Mouse (Mus musculus) thymus, adult 2 months (tissue): ENCODE results near the gene Pole3. TPM values are rescaled to one million over a fixed set of nuclear protein-coding genes. Genes with fewer than 3 reads are reported as not detected.

Source experiments
- DNase-seq: peaks from one replicate; pipeline ENCODE4 v3.0.0; 2021
- H3K27ac ChIP-seq: fragments of 200-500 bp; 2 replicates; pipeline ENCODE4 v1.5.1; 2012; ENCODE audit warnings: low read length, control low read depth; ENCODE audit not compliant: control insufficient read depth, insufficient read depth
- H3K27me3 ChIP-seq: fragments of 200-500 bp; 2 replicates; pipeline ENCODE4 v1.6.1; 2012; ENCODE audit warnings: mild to moderate bottlenecking, low read length, moderate library complexity, mixed read lengths; ENCODE audit not compliant: control insufficient read depth, insufficient read depth
- H3K36me3 ChIP-seq: fragments of 200-500 bp; 2 replicates; pipeline ENCODE4 v1.6.1; 2012; ENCODE audit warnings: mild to moderate bottlenecking, low read length, moderate library complexity; ENCODE audit not compliant: control insufficient read depth, insufficient read depth
- H3K4me1 ChIP-seq: fragments of 200-500 bp; replicated peaks from 2 replicates; pipeline ENCODE4 v1.6.1; 2012; ENCODE audit warnings: low read length; ENCODE audit not compliant: control insufficient read depth, insufficient read depth
- H3K4me3 ChIP-seq: fragments of 200-500 bp; 2 replicates; pipeline ENCODE4 v1.5.1; 2012; ENCODE audit warnings: mild to moderate bottlenecking, low read length, control low read depth, moderate library complexity; ENCODE audit not compliant: control insufficient read depth, insufficient read depth
- CTCF ChIP-seq: fragments of 200-500 bp; IDR thresholded peaks from 2 replicates; pipeline ENCODE4 v1.5.1; 2012; ENCODE audit warnings: mild to moderate bottlenecking, control low read depth, low read length, moderate library complexity, borderline replicate concordance; ENCODE audit not compliant: control insufficient read depth, poor library complexity, insufficient read depth; ENCODE audit errors: extremely low read depth
- POLR2A ChIP-seq: fragments of 200-500 bp; IDR thresholded peaks from 2 replicates; pipeline ENCODE4 v1.6.1; 2012; ENCODE audit warnings: mild to moderate bottlenecking, low read length, control low read depth, moderate library complexity; ENCODE audit not compliant: control insufficient read depth, poor library complexity, insufficient read depth; ENCODE audit errors: extremely low read depth
- WGBS: fragments of 180-500 bp; shearing (Covaris S2); methylation state at CpG from one replicate; pipeline ENCODE4 v1.1.7; 2018; 5-methylcytosine and 5-hydroxymethylcytosine counted together
- polyA plus RNA-seq: library from polyadenylated mRNA; depleted of rRNA; stranded (reverse); fragments of >200 nt; gene quantifications from 2 replicates; pipeline ENCODE4 v1.2.3, GENCODE M21; 2012

The Pole3 gene
- polyA plus RNA-seq, 1 experiment: 20.9 TPM

DNA sequence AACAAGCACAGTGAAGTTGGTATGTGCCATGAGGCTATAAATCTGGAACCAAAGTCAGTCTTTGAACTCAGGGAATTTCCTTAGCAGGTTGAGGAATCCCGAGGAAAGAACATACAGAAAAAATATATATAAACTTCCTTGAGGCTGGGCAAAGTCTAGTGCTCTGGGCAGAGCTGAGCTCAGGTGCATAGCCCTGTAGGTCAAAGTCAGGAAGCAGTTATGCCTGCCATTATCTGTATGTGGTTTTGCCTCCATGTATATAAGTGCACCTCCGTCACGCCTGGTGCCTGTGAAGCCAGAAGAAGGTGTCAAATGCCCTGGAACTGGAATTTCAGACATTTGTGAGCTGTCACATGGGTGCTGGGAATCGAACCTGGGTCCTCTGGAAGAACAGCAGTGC, 24.1 kb downstream of the Pole3 start:
- no peak for DNase-seq
- WGBS: 89% methylated on average over 4 of the region's 4 CpGs
- Histone ChIP-seq H3K27ac (no peak overlapping the region), H3K36me3 (no peaks in the 10 kb centered on the region), H3K4me3 (no peak overlapping the region), H3K27me3 (no peaks in the 10 kb centered on the region), H3K4me1 (peaks cover 15% of the 10 kb centered on the region)
- TF ChIP-seq CTCF (no peak), POLR2A (no peak)

GRCm38 (mm10) chr4:62496815-62497214, 28.1 kb downstream of the Pole3 start:
- no peak for DNase-seq
- no peak for TF ChIP-seq CTCF
- no peak for TF ChIP-seq POLR2A
- no peak overlapping the region for H3K4me3 ChIP-seq
- no peaks in the 10 kb centered on the region for H3K36me3 ChIP-seq
- peaks cover 4% of the 10 kb centered on the region for H3K4me1 ChIP-seq
- 25% methylated on average over 8 of the region's 8 CpGs for WGBS
- H3K27ac ChIP-seq: no peak overlapping the region
- H3K27me3 ChIP-seq: no peaks in the 10 kb centered on the region

DNA sequence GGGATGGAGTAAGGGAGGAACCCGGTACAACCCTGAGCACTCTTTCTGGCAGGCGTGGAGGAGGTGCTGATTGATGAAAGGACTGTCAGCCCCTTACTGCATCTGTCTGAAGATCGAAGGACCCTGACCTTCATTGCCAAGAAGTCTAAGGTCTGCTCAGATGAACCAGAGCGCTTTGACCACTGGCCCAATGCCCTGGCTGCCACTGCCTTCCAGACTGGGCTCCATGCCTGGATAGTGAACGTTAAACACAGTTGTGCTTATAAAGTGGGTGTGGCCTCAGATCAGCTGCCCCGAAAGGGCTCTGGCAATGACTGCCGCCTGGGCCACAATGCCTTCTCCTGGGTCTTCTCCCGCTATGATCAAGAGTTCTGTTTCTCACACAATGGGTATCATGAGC, 28.9 kb downstream of the Pole3 start:
- TF ChIP-seq CTCF (no peak), POLR2A (no peak)
- no peaks in the 10 kb centered on the region for H3K36me3 ChIP-seq
- no peaks in the 10 kb centered on the region for H3K4me1 ChIP-seq
- no peak overlapping the region for H3K4me3 ChIP-seq
- DNase-seq: no peak
- WGBS: 94% methylated on average over 8 of the region's 8 CpGs
- H3K27me3 ChIP-seq: no peaks in the 10 kb centered on the region
- no peak overlapping the region for H3K27ac ChIP-seq

GRCm38 (mm10) chr4:62494230-62494629, 30.6 kb downstream of the Pole3 start:
- Histone ChIP-seq H3K36me3 (no peaks in the 10 kb centered on the region), H3K27ac (no peak overlapping the region), H3K4me3 (no peak overlapping the region), H3K27me3 (no peaks in the 10 kb centered on the region), H3K4me1 (no peaks in the 10 kb centered on the region)
- TF ChIP-seq CTCF: no peak
- no peak for TF ChIP-seq POLR2A
- 48% methylated on average over 9 of the region's 9 CpGs for WGBS
- DNase-seq: no peak

- Histone ChIP-seq H3K36me3 (no peaks in the 10 kb centered on the region), H3K27me3 (no peaks in the 10 kb centered on the region), H3K27ac (no peak overlapping the region), H3K4me3 (no peak overlapping the region), H3K4me1 (no peaks in the 10 kb centered on the region)
- WGBS: 85% methylated on average over 2 of the region's 2 CpGs
- no peak for TF ChIP-seq POLR2A
- TF ChIP-seq CTCF: no peak
- DNase-seq: no peak
Measured at GRCm38 (mm10) chr4:62492682-62493081, 32.2 kb downstream of the Pole3 start.

- Histone ChIP-seq H3K4me1 (peaks cover 11% of the 10 kb centered on the region), H3K27ac (no peak overlapping the region), H3K27me3 (no peaks in the 10 kb centered on the region), H3K4me3 (no peak overlapping the region), H3K36me3 (no peaks in the 10 kb centered on the region)
- WGBS: 94% methylated on average over 2 of the region's 2 CpGs
- no peak for TF ChIP-seq CTCF
- TF ChIP-seq POLR2A: no peak
- DNase-seq: no peak
Measured at GRCm38 (mm10) chr4:62487914-62488313, 37.0 kb downstream of the Pole3 start.

DNA sequence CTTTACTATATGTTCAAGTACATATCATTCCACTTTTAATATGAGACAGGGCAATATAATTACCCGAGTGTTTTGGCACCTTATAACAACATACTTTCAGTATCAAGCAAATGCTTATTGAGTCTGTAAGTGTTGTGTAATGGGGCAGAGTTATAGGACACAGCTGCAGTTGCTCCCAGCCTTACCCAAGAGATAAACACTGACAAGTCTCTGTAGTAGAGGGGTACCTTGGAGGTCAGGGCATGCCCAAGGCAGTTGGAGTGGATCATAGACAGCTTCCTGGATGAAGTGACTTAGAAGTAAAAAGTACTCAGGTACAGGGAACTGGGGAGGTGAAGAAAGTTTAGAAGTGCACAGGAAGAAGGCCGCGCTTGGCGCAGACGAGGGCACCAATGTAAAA, 37.7 kb downstream of the Pole3 start:
- TF ChIP-seq POLR2A (no peak), CTCF (no peak)
- Histone ChIP-seq H3K36me3 (no peaks in the 10 kb centered on the region), H3K4me3 (no peak overlapping the region), H3K27ac (no peak overlapping the region), H3K27me3 (no peaks in the 10 kb centered on the region), H3K4me1 (peaks cover 11% of the 10 kb centered on the region)
- no peak for DNase-seq
- 91% methylated on average over 5 of the region's 5 CpGs for WGBS
